Mouse (Mus musculus) kidney, postnatal 0 days (tissue): Measurements from ENCODE around the gene Lama2. TPM values are rescaled to one million over a fixed set of nuclear protein-coding genes. Genes with fewer than 3 reads are reported as not detected.

Source experiments
- ATAC-seq: fragments of 200-750 bp; cut with Nextera tagmentation; replicated peaks from 2 replicates; pipeline ENCODE4 v1.8.0; 2017; ENCODE audit warnings: low read depth, moderate number of reproducible peaks, moderate TSS enrichment, moderate library complexity; ENCODE audit not compliant: low FRiP score
- DNase-seq: peaks from one replicate; pipeline ENCODE4 v3.0.0-alpha.2; 2016; ENCODE audit warnings: low spot score
- H3K27ac ChIP-seq: fragments of 300-500 bp; sonication (generic); 2 replicates; pipeline ENCODE4 v1.5.1; 2014; ENCODE audit warnings: mild to moderate bottlenecking
- H3K27me3 ChIP-seq: fragments of 300-500 bp; sonication (generic); 2 replicates; pipeline ENCODE4 v1.6.1; 2014; ENCODE audit warnings: low read length, mixed read lengths; ENCODE audit not compliant: insufficient read depth
- H3K36me3 ChIP-seq: fragments of 300-500 bp; sonication (generic); 2 replicates; pipeline ENCODE4 v1.6.1; 2014; ENCODE audit warnings: low read length, mixed read lengths; ENCODE audit not compliant: insufficient read depth
- H3K4me1 ChIP-seq: fragments of 300-500 bp; sonication (generic); replicated peaks from 2 replicates; pipeline ENCODE4 v1.6.1; 2014; ENCODE audit warnings: antibody characterized with exemption, low read length, mixed read lengths; ENCODE audit not compliant: insufficient read depth
- H3K4me2 ChIP-seq: fragments of 300-500 bp; sonication (generic); 2 replicates; pipeline ENCODE4 v1.6.1; 2014; ENCODE audit warnings: mild to moderate bottlenecking, low read length, moderate library complexity, mixed read lengths
- H3K4me3 ChIP-seq: fragments of 300-500 bp; sonication (generic); replicated peaks from 2 replicates; pipeline ENCODE4 v1.5.1; 2014; ENCODE audit warnings: low read depth, low read length
- H3K9ac ChIP-seq: fragments of 300-500 bp; sonication (generic); 2 replicates; pipeline ENCODE4 v1.6.1; 2014; ENCODE audit warnings: low read depth, low read length
- H3K9me3 ChIP-seq: fragments of 300-500 bp; sonication (generic); replicated peaks from 2 replicates; pipeline ENCODE4 v1.6.1; 2016; ENCODE audit warnings: low read length, inconsistent platforms, mixed read lengths
- CTCF ChIP-seq: IDR thresholded peaks from 2 replicates; pipeline ENCODE4 v1.5.1; 2016; ENCODE audit warnings: antibody characterized with exemption, low read depth, mild to moderate bottlenecking, moderate library complexity
- WGBS: fragments of 180-500 bp; shearing (Covaris S2); extraction: QIAGEN DNeasy Blood & Tissue Kit; methylation state at CpG from one replicate; pipeline ENCODE4 v1.1.7; 2014; 5-methylcytosine and 5-hydroxymethylcytosine counted together
- polyA plus RNA-seq: library from polyadenylated mRNA; unstranded; fragments of >200 nt; fragmentation: Nextera tagmentation; extraction: Ambion mirVana; gene quantifications from 2 replicates; pipeline ENCODE4 v1.2.1, GENCODE M21; 2015

Lama2 gene
- polyA plus RNA-seq, 1 experiment from 2014 or later, result 16.2 TPM

DNA sequence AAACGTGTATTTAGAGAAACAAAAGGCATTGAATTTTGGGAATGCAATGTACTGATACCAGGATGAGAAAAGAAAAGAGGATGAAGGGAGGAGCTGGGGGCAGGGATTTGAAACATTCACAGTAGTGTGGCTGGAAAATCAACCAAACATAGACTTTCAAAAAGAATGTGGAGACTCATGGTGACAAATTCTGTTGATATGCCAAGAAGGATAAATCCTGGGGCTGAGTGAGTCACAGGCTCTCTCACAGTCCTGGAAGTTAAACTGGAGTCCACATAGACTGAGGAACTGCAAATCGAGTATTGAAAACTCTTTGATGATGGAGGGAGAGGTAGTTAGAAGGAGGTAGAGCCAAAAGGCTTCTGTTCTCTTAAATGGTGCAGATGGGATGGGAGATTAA is 445.3 kb downstream of the Lama2 start:
- H3K9me3 ChIP-seq, result no peaks in the 10 kb centered on the region
- no peaks in the 10 kb centered on the region for H3K27me3 ChIP-seq
- TF ChIP-seq CTCF, result no peak
- no peak overlapping the region for H3K27ac ChIP-seq
- H3K4me1 ChIP-seq, result no peaks in the 10 kb centered on the region
- 72% methylated on average over 2 of the region's 2 CpGs for WGBS
- no peak overlapping the region for H3K4me2 ChIP-seq
- no peaks in the 10 kb centered on the region for H3K36me3 ChIP-seq
- no peak overlapping the region for H3K9ac ChIP-seq
- H3K4me3 ChIP-seq, result no peak overlapping the region
- no peak for DNase-seq
- ATAC-seq, result no peak

GRCm38 (mm10) chr10:27164738-27165137 is 454.8 kb downstream of the Lama2 start:
- no peaks in the 10 kb centered on the region for H3K27me3 ChIP-seq
- H3K27ac ChIP-seq, result no peak overlapping the region
- H3K9me3 ChIP-seq, result no peaks in the 10 kb centered on the region
- DNase-seq (no peak), ATAC-seq (no peak)
- no peak overlapping the region for H3K4me2 ChIP-seq
- H3K4me3 ChIP-seq, result no peak overlapping the region
- H3K36me3 ChIP-seq, result no peaks in the 10 kb centered on the region
- no peaks in the 10 kb centered on the region for H3K4me1 ChIP-seq
- WGBS, result 87% methylated on average over 3 of the region's 3 CpGs
- TF ChIP-seq CTCF, result no peak
- H3K9ac ChIP-seq, result no peak overlapping the region

GRCm38 (mm10) chr10:27162364-27162763 is 457.2 kb downstream of the Lama2 start:
- ATAC-seq (no peak), DNase-seq (peak; percentile 12)
- H3K4me2 ChIP-seq, result no peak overlapping the region
- H3K4me3 ChIP-seq, result no peak overlapping the region
- H3K36me3 ChIP-seq, result no peaks in the 10 kb centered on the region
- 97% methylated on average over 2 of the region's 2 CpGs for WGBS
- H3K27me3 ChIP-seq, result no peaks in the 10 kb centered on the region
- H3K9me3 ChIP-seq, result no peaks in the 10 kb centered on the region
- peak; percentile 33 for TF ChIP-seq CTCF
- no peaks in the 10 kb centered on the region for H3K4me1 ChIP-seq
- H3K9ac ChIP-seq, result no peak overlapping the region
- H3K27ac ChIP-seq, result no peak overlapping the region

DNA sequence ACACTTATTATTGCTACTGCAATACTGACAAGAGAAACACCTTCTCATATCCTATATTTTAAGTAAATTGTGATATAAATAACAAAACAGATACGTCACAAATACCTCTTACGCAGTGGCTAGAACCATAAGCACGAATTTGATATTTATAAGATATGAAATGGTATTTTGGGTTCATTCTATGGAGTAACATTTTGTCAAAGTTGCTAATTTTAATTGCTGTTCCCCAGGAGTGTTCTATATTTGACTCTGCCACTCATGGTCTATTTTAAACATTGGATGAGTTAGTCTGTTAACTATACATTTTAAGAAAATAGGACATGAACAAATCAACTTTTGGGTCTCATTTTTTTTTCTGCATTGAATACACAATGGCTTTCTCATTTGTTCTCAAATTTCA is 469.3 kb downstream of the Lama2 start:
- H3K4me2 ChIP-seq, result no peak overlapping the region
- ATAC-seq (no peak), DNase-seq (no peak)
- no peaks in the 10 kb centered on the region for H3K4me1 ChIP-seq
- H3K27ac ChIP-seq, result no peak overlapping the region
- H3K27me3 ChIP-seq, result no peaks in the 10 kb centered on the region
- no peaks in the 10 kb centered on the region for H3K9me3 ChIP-seq
- H3K36me3 ChIP-seq, result no peaks in the 10 kb centered on the region
- no peak overlapping the region for H3K4me3 ChIP-seq
- WGBS, result 88% methylated on average over 3 of the region's 3 CpGs
- H3K9ac ChIP-seq, result no peak overlapping the region
- TF ChIP-seq CTCF, result no peak

DNA sequence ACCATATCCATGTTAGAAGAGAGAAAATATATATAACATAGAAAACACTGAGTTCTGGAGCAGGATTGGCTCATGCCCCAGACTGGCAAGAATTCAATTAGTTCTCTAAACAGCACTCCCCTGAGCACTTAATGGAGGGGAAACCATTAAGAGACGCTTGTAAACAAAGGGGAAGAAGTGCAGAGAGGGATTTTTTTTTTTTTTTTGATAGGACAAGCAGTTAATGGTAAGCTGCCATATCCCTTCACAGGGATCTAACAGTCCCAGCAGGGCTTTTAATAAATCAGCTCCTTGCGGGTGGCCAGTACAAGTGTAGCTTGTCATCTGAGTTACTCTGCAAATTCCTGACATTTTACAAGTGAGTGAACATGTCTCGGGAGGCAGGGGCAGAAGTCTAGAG is 479.1 kb downstream of the Lama2 start:
- H3K27ac ChIP-seq, result no peak overlapping the region
- H3K9me3 ChIP-seq, result no peaks in the 10 kb centered on the region
- DNase-seq, result peak; percentile 66
- no peak for ATAC-seq
- WGBS, result 7% methylated on average over 3 of the region's 3 CpGs
- H3K36me3 ChIP-seq, result no peaks in the 10 kb centered on the region
- no peaks in the 10 kb centered on the region for H3K4me1 ChIP-seq
- no peak overlapping the region for H3K4me3 ChIP-seq
- no peaks in the 10 kb centered on the region for H3K27me3 ChIP-seq
- no peak for TF ChIP-seq CTCF
- no peak overlapping the region for H3K9ac ChIP-seq
- no peak overlapping the region for H3K4me2 ChIP-seq

DNA sequence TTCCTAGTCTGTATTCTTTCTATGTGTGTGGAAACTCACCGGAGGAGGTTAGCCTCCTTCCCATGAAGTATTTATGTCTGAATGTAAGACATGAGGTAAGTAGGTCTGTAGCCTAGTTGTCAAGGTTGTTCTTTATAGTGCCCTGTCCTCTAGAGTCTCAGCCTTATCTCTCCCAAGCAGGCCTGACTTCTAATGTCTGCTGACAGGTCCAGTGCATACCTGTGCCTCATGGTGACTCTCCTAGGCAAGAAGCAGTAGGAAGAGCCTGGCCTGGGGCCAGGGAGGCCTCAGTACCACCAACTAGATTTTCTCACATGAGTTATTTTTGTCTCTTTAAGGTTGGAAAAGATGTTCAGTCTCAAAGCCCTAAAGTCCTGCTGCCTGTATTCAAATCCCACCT is 483.8 kb downstream of the Lama2 start:
- TF ChIP-seq CTCF, result no peak
- no peaks in the 10 kb centered on the region for H3K4me1 ChIP-seq
- 83% methylated on average over 1 of the region's 1 CpGs for WGBS

DNA sequence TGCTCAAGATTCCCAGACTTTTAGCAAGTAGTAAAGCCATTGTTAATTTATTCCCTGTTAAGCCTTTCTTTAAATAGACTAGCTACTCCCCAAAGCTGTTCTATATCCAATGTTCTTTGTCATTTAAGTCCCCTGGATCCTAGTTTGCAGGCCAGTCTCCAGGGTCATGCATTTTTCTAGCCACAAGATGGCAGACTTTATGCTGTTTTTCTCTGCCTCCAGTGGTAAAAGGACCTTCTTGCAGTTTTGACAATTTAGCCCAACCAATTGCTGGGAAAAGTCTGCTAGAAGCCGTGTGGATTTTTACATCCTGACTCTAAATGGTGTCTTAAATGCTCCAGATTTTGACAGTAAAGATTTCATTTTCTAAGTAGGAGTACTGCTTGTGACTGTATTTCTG is 486.4 kb downstream of the Lama2 start:
- no peak overlapping the region for H3K9ac ChIP-seq
- no peak overlapping the region for H3K4me3 ChIP-seq
- no peaks in the 10 kb centered on the region for H3K9me3 ChIP-seq
- peak; percentile 94 for DNase-seq
- peak; percentile 89 for TF ChIP-seq CTCF
- H3K27ac ChIP-seq, result no peak overlapping the region
- H3K36me3 ChIP-seq, result no peaks in the 10 kb centered on the region
- ATAC-seq, result peak; percentile 72; the same call in 1 of the 2 replicates
- H3K4me2 ChIP-seq, result peak overlapping the region; percentile 1; the same call in 1 of the 2 replicates
- no peaks in the 10 kb centered on the region for H3K27me3 ChIP-seq
- H3K4me1 ChIP-seq, result no peaks in the 10 kb centered on the region
- 8% methylated on average over 1 of the region's 1 CpGs for WGBS

More for the DNA sequence above, 483.8 kb downstream of the Lama2 start:
- no peak for ATAC-seq
- no peak for DNase-seq
- Histone ChIP-seq H3K36me3 (no peaks in the 10 kb centered on the region), H3K9me3 (no peaks in the 10 kb centered on the region), H3K4me3 (no peak overlapping the region), H3K9ac (no peak overlapping the region), H3K4me2 (no peak overlapping the region), H3K27ac (no peak overlapping the region), H3K27me3 (no peaks in the 10 kb centered on the region)
